Mouse (Mus musculus) ES-E14 (cell line): ENCODE results near the gene Wdr81. TPM values are rescaled to one million over a fixed set of nuclear protein-coding genes. Genes with fewer than 3 reads are reported as not detected.

Experiments used
- DNase-seq: peaks from one replicate; pipeline ENCODE4 v3.0.0-alpha.2; 2013; ENCODE audit warnings: low read depth, low spot score
- H3K27ac ChIP-seq: 2 replicates; pipeline ENCODE4 v1.5.1; 2012; ENCODE audit warnings: low read depth, mild to moderate bottlenecking, low read length, moderate library complexity, mixed read lengths; ENCODE audit not compliant: poor library complexity, insufficient read depth, severe bottlenecking
- H3K36me3 ChIP-seq: 2 replicates; pipeline ENCODE4 v1.6.1; 2012; ENCODE audit warnings: mild to moderate bottlenecking, low read length, moderate library complexity, mixed read lengths; ENCODE audit not compliant: control insufficient read depth, poor library complexity, insufficient read depth, severe bottlenecking
- H3K4me1 ChIP-seq, 2 experiments: fragments of 150-350 bp in 1 of 2; sonication (generic) in 1 of 2; 2 replicates each; pipeline ENCODE4 v1.6.1; 2012; ENCODE audit warnings: low read length in 2 of 2, mild to moderate bottlenecking in 1 of 2, mixed read lengths in 1 of 2; ENCODE audit not compliant: control insufficient read depth in 2 of 2, insufficient read depth in 2 of 2, poor library complexity in 1 of 2
- H3K4me3 ChIP-seq, 2 experiments: fragments of 150-350 bp in 1 of 2; sonication (generic) in 1 of 2; 2 replicates each; pipeline ENCODE4 v1.5.1; 2012; ENCODE audit warnings: low read length in 2 of 2, low read depth in 1 of 2, mild to moderate bottlenecking in 1 of 2, mixed read lengths in 1 of 2; ENCODE audit not compliant: insufficient read depth in 1 of 2, poor library complexity in 1 of 2, severe bottlenecking in 1 of 2
- H3K9ac ChIP-seq: 2 replicates; pipeline ENCODE4 v1.6.1; 2012; ENCODE audit warnings: low read depth, mild to moderate bottlenecking, low read length, mixed read lengths; ENCODE audit not compliant: poor library complexity, insufficient read depth, severe bottlenecking
- H3K9me3 ChIP-seq: fragments of 150-350 bp; sonication (generic); 2 replicates; pipeline ENCODE4 v1.6.1; 2012; ENCODE audit warnings: low read depth, mild to moderate bottlenecking, low read length; ENCODE audit not compliant: control insufficient read depth, insufficient read depth
- CHD2 ChIP-seq: IDR thresholded peaks from 2 replicates; pipeline ENCODE4 v1.6.1; 2014; ENCODE audit warnings: mild to moderate bottlenecking, low read depth, low read length, inconsistent platforms
- HCFC1 ChIP-seq: IDR thresholded peaks from 2 replicates; pipeline ENCODE4 v1.6.1; 2012; ENCODE audit warnings: low read length, inconsistent platforms, borderline replicate concordance; ENCODE audit not compliant: insufficient read depth
- MAFK ChIP-seq: IDR thresholded peaks from 2 replicates; pipeline ENCODE4 v1.6.1; 2014; ENCODE audit warnings: mild to moderate bottlenecking, low read depth, low read length, inconsistent platforms; ENCODE audit not compliant: insufficient read depth
- ZC3H11A ChIP-seq: IDR thresholded peaks from 2 replicates; pipeline ENCODE4 v1.6.1; 2012; ENCODE audit warnings: low read depth, mild to moderate bottlenecking, inconsistent platforms, low read length, borderline replicate concordance
- ZNF384 ChIP-seq: IDR thresholded peaks from 2 replicates; pipeline ENCODE4 v1.6.1; 2012; ENCODE audit warnings: low read depth, low read length, inconsistent platforms
- in situ Hi-C, 2 experiments: fragments of 600-800 bp; cut with MboI; formaldehyde crosslinking; loops; one replicate each; pipeline ENCODE4 v1.15.1; 2025; ENCODE audit warnings: low sequenced_read_pairs in 2 of 2, inconsistent platforms in 1 of 2; ENCODE audit not compliant: unreplicated experiment in 2 of 2
- total RNA-seq: library from RNA; depleted of rRNA; stranded (reverse); fragments of 300-350 nt; gene quantifications from 2 replicates; pipeline ENCODE4 v1.2.3, GENCODE M21; 2012

Gene Wdr81
- total RNA-seq, 1 experiment = 11.8 TPM

DNA sequence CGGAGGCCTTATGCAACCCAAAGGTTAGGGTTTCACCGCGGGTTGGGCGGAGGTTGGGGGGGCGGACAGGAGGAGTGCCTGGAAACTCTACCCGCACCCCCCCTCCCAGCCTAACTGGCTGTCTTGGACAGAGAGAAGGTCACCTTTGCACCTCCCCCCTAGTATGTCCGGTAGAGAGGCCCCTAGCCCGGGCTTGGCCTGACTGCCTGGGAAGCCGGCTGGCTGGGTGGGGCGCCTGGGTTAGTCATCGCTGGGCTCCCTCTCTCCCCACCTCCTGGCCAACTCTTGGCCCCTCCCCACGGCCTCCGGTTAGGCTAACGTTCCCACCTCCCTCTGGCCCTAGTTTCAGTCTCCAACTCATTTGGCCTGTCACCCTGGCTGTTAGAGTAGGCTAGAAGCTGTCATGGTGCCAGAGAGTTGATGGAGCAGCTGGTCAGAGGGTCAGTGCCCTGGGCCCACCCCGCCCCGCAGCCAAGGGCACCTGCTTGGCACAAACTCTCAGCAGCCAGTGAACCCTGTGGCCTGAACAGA is 7.8 kb upstream of the Wdr81 start:
- no peak for DNase-seq
- Histone ChIP-seq H3K9ac (peak overlapping the region; percentile 78), H3K4me3 (peak overlapping the region; percentile 89 to 93), H3K27ac (peak overlapping the region; percentile 52), H3K9me3 (no peaks in the 10 kb centered on the region), H3K4me1 (peaks cover 2 to 9% of the 10 kb centered on the region in 2 experiments; a peak in 3 of 4 replicates), H3K36me3 (no peaks in the 10 kb centered on the region; the same call in 1 of the 2 replicates)
- TF ChIP-seq HCFC1 (no peak), ZC3H11A (no peak), CHD2 (no peak), ZNF384 (no peak), MAFK (no peak; the same call in 1 of the 2 replicates)
- in situ Hi-C loops = no loop called here

DNA sequence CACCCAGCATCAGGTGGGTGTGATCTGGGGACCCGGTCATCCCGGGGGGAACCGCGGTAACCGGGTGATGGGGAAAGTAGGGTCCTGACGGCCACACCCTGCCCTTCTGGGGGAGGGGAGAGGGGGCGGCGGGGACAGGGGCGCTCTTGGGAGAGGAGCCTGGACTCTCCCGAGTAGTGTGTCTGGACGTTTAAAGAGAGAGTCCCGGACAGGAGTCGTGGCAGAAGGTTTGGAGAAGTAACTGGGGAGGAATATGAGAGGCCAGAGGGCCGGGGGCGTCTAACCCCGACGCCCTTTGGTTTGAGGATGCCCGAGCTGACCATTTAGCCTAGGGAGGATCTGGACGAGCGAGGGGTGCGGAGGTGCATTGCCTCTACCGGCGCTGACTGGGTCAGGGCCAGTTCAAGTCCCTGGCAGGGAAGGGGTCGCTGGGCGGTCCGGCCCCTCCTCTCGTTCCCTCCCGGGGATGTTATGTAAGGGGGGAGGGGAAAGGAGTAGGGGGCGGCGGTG is 7.3 kb upstream of the Wdr81 start:
- in situ Hi-C loops = no loop called here
- H3K4me1 ChIP-seq = peaks cover 2 to 9% of the 10 kb centered on the region in 2 experiments; a peak in 3 of 4 replicates
- peak overlapping the region; percentile 78 for H3K9ac ChIP-seq
- no peak for DNase-seq
- H3K9me3 ChIP-seq = no peaks in the 10 kb centered on the region
- no peak for TF ChIP-seq HCFC1
- TF ChIP-seq CHD2 = no peak
- no peak for TF ChIP-seq MAFK
- no peak for TF ChIP-seq ZC3H11A
- TF ChIP-seq ZNF384 = no peak
- H3K36me3 ChIP-seq = no peaks in the 10 kb centered on the region; the same call in 1 of the 2 replicates
- H3K4me3 ChIP-seq = peak overlapping the region; percentile 89 to 93
- H3K27ac ChIP-seq = peak overlapping the region; percentile 52

GRCm38 (mm10) chr11:75460844-75461742 is 6.6 kb upstream of the Wdr81 start, which contains the start of gene Tlcd2:
Gene Tlcd2, plus strand, starts transcription at chr11:75461715.
- Histone ChIP-seq H3K36me3 (no peaks in the 10 kb centered on the region; the same call in 1 of the 2 replicates), H3K4me3 (peak within 1 kb of the TSS; percentile 89 to 93), H3K4me1 (peaks cover 2 to 9% of the 10 kb centered on the region in 2 experiments; a peak in 3 of 4 replicates), H3K9ac (peak within 1 kb of the TSS; percentile 82), H3K27ac (peak within 1 kb of the TSS; percentile 95), H3K9me3 (no peaks in the 10 kb centered on the region)
- peak; percentile 99 for DNase-seq
- TF ChIP-seq ZNF384 (peak; percentile 67), ZC3H11A (no peak), HCFC1 (peak; percentile 94), CHD2 (peak; percentile 75; the same call in 1 of the 2 replicates), MAFK (peak; percentile 98)
- in situ Hi-C loops = no loop called here

- in situ Hi-C loops = no loop called here
- H3K27ac ChIP-seq = peak overlapping the region; percentile 95
- no peaks in the 10 kb centered on the region for H3K9me3 ChIP-seq
- peak overlapping the region; percentile 82 for H3K9ac ChIP-seq
- H3K36me3 ChIP-seq = no peaks in the 10 kb centered on the region; the same call in 1 of the 2 replicates
- peaks cover 2 to 9% of the 10 kb centered on the region in 2 experiments; a peak in 3 of 4 replicates for H3K4me1 ChIP-seq
- DNase-seq = peak; percentile 92
- no peak for TF ChIP-seq ZC3H11A
- peak; percentile 100 for TF ChIP-seq MAFK
- peak; percentile 83 for TF ChIP-seq CHD2
- peak; percentile 64; the same call in 1 of the 2 replicates for TF ChIP-seq HCFC1
- TF ChIP-seq ZNF384 = no peak
- H3K4me3 ChIP-seq = peak overlapping the region; percentile 69 to 80
These were observed 5.8 kb upstream of the Wdr81 start for GRCm38 (mm10) chr11:75460103-75460843.
